Comparison of ENCODE assay signal across 7 mouse cellular contexts in the genomic region with DNA sequence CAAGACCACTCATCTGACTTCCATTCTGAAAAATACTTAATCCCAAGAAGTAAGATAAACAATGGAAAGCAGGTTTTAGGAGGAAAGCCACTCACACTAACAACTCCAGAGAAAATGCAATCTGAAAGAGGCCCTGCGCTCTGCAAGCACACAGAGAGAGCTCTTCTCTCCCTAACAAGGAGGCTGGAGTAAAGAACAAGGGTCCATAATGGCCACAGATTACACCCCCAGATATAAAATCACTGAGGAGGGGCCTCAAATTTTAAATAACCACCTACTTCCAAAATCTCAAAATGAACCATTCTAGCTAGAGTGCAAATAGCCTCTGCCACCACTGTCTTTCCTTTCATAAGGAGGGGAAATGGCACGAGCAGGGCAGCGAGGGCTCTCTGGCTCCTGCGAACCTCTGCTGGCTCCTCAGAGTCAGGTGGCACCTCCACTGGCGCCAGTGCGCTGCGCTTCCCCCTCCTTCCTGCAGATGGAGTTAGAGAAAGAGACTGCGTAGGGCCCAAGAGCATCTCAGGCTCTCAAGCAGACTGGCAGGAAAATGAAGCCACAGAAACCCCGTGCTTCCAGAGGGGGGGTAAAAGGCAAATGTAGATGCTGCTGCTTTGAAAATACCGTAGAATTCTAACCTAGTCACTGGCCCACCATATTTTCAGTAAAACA. TPM values are rescaled to one million over a fixed set of nuclear protein-coding genes. Genes with fewer than 3 reads are reported as not detected.
DNase-seq lines count a peak whose midpoint lies in the region; ATAC-seq and TF ChIP-seq lines count a peak whose summit lies in the region.

No protein-coding gene starts in this region.

- H3K9me3 ChIP-seq in limb, embryonic 11.5 days (ENCODE audit: control insufficient read depth, low read length) = no peaks in the 10 kb centered on the region
- H3K9me3 ChIP-seq in midbrain, embryonic 12.5 days = no peaks in the 10 kb centered on the region

- no peak for ATAC-seq in limb, embryonic 11.5 days (ENCODE audit: insufficient number of reproducible peaks, low FRiP score, low TSS enrichment, low read depth)
- ATAC-seq in midbrain, embryonic 12.5 days (ENCODE audit: low FRiP score, low read depth) = peak; percentile 90

- TF ChIP-seq POLR2A in spleen, adult 2 months (IDR thresholded peaks at IDR 0.05; ENCODE audit: low read depth, low read length) = no peak

- peaks cover 6% of the 10 kb centered on the region; the same call in 1 of the 2 replicates for H3K4me1 ChIP-seq in limb, embryonic 11.5 days (ENCODE audit: control insufficient read depth, insufficient read depth, low read length)
- H3K4me1 ChIP-seq in midbrain, embryonic 12.5 days = peaks cover 18% of the 10 kb centered on the region
- no peaks in the 10 kb centered on the region for H3K4me1 ChIP-seq in spleen, adult 2 months (ENCODE audit: control insufficient read depth, insufficient read depth, insufficient read length)

- H3K4me2 ChIP-seq in limb, embryonic 11.5 days (ENCODE audit: low read depth, severe bottlenecking) = peak overlapping the region; percentile 1; the same call in 1 of the 2 replicates
- peak overlapping the region; percentile 40 for H3K4me2 ChIP-seq in midbrain, embryonic 12.5 days (replicated peaks)

- H3K4me3 ChIP-seq in limb, embryonic 11.5 days (ENCODE audit: low read depth, low read length) = no peak overlapping the region
- H3K4me3 ChIP-seq in midbrain, embryonic 12.5 days = 0 out of 2 replicates have a peak overlapping the region, but pooled peaks have one; percentile 1
- no peak overlapping the region for H3K4me3 ChIP-seq in spleen, adult 2 months (ENCODE audit: extremely low read depth, insufficient read depth, insufficient read length)

- H3K27me3 ChIP-seq in limb, embryonic 11.5 days (ENCODE audit: control insufficient read depth, insufficient read depth, low read length) = no peaks in the 10 kb centered on the region
- H3K27me3 ChIP-seq in midbrain, embryonic 12.5 days = peaks cover 5% of the 10 kb centered on the region; the same call in 1 of the 2 replicates
- H3K27me3 ChIP-seq in spleen, adult 2 months (ENCODE audit: control insufficient read depth, insufficient read depth, low read length) = no peaks in the 10 kb centered on the region

- peak; percentile 38; the same call in 1 of the 2 replicates for TF ChIP-seq CTCF in spleen, adult 2 months (IDR thresholded peaks at IDR 0.05; ENCODE audit: extremely low read depth, insufficient read depth, insufficient read length, insufficient replicate concordance)

- WGBS in limb, embryonic 11.5 days = 38% methylated on average over 10 of the region's 10 CpGs
- 22% methylated on average over 10 of the region's 10 CpGs for WGBS in midbrain, embryonic 12.5 days
- 35% methylated on average over 10 of the region's 10 CpGs for WGBS in spleen, adult 2 months

- no peak overlapping the region for H3K27ac ChIP-seq in limb, embryonic 11.5 days (replicated peaks; ENCODE audit: low read depth, low read length)
- no peak overlapping the region for H3K27ac ChIP-seq in midbrain, embryonic 12.5 days (replicated peaks)
- no peak overlapping the region for H3K27ac ChIP-seq in spleen, adult 2 months (ENCODE audit: insufficient read depth, low read length)

- DNase-seq in adrenal gland, postnatal 14 days = peak; percentile 85
- peak; percentile 74 for DNase-seq in embryo, embryonic 11 days
- DNase-seq in heart, adult 9 months (ENCODE audit: low spot score in 2 of 2) = peak; percentile 30 to 45
- peak; percentile 49 to 74 for DNase-seq in kidney, adult 8-10 months
- peak; percentile 75 for DNase-seq in limb, embryonic 11.5 days (ENCODE audit: low spot score)
- DNase-seq in spleen, adult 2 months (ENCODE audit: low read depth in 1 of 2, low spot score in 2 of 2) = peak in 1 of 2 experiments; percentile 58

- H3K9ac ChIP-seq in limb, embryonic 11.5 days (ENCODE audit: low read length) = no peak overlapping the region
- no peak overlapping the region for H3K9ac ChIP-seq in midbrain, embryonic 12.5 days (replicated peaks)

- no peaks in the 10 kb centered on the region for H3K36me3 ChIP-seq in limb, embryonic 11.5 days (ENCODE audit: control insufficient read depth, insufficient read depth, low read length)
- H3K36me3 ChIP-seq in midbrain, embryonic 12.5 days = no peaks in the 10 kb centered on the region
- no peaks in the 10 kb centered on the region for H3K36me3 ChIP-seq in spleen, adult 2 months (ENCODE audit: control insufficient read depth, insufficient read depth, low read length)

RNA-seq across cellular contexts. Expression of a gene that starts 51.4 kb away (rescaled TPM):
- 28.8 and 33.3 TPM in 2 replicates for total RNA-seq in adrenal gland, postnatal 14 days (2021)
- polyA plus RNA-seq in limb, embryonic 11.5 days (2014; fragmentation: Nextera tagmentation; extraction: Ambion mirVana) = 37.5 and 40.8 TPM in 2 replicates
- 32.6 and 32.8 TPM in 2 replicates for polyA plus RNA-seq in midbrain, embryonic 12.5 days (2016; fragmentation: Nextera tagmentation; extraction: Ambion mirVana)
- polyA plus RNA-seq in spleen, adult 2 months (2012; rRNA removed) = 3.8 and 4.2 TPM in 2 replicates
